Mouse (Mus musculus): ENCODE data around the gene Cwc25. TPM values are rescaled to one million over a fixed set of nuclear protein-coding genes. Genes with fewer than 3 reads are reported as not detected.

Cwc25 gene
- 21.5 and 22.4 TPM in 2 replicates for polyA plus RNA-seq (2016; fragmentation: Nextera tagmentation; extraction: Ambion mirVana)

DNA sequence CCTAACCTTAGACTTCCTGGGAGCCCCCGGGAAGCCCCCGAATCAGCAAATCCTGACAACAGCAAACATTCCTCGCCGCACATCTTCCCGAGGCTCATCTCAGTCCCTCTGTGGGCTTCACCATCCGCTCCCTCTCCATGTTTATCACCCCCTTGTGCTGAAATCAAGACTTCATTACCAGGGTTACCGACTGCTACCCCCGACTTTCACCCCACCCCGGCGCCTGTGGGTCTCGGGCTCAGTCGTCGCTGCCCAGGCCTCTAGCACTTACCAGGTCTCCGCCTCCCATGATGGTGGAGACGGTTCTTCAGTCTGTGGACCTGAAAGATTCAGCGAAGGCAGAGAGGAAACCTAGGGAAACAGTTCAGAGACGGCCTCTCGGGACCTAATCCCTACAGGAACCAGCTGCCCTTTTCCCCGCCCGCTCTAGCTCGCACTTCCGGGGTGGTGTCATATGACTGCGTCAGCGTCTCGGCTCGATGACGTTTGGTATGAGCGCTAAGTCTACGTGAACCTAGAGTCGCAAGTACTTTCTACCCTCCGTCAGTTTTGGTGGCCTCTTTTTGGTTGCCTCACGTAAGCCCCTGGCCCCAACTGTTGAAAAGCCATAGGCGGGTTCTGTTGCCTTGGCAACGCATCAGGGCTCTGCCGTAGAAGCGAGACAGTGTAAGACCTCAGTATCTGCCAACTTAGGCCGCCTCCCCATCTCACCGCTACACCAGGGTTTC, at the start of gene Cwc25:
TSS of gene Cwc25 (minus strand) at position 403 of the 728 bp plus-strand sequence.
- peak within 1 kb of the TSS; percentile 85 for H3K27ac ChIP-seq
- no peaks in the 10 kb centered on the region for H3K9me3 ChIP-seq
- no peaks in the 10 kb centered on the region for H3K27me3 ChIP-seq
- H3K36me3 ChIP-seq (replicated peaks), result peaks cover 28% of the 10 kb centered on the region
- H3K4me1 ChIP-seq, result peaks cover 21% of the 10 kb centered on the region
- peak within 1 kb of the TSS; percentile 92 for H3K4me3 ChIP-seq (replicated peaks)
- WGBS, result 1% methylated on average over 38 of the region's 38 CpGs
- peak within 1 kb of the TSS; percentile 92 for H3K4me2 ChIP-seq
- ATAC-seq (ENCODE audit: low FRiP score), result peak; percentile 93
- peak within 1 kb of the TSS; percentile 92 for H3K9ac ChIP-seq

DNA sequence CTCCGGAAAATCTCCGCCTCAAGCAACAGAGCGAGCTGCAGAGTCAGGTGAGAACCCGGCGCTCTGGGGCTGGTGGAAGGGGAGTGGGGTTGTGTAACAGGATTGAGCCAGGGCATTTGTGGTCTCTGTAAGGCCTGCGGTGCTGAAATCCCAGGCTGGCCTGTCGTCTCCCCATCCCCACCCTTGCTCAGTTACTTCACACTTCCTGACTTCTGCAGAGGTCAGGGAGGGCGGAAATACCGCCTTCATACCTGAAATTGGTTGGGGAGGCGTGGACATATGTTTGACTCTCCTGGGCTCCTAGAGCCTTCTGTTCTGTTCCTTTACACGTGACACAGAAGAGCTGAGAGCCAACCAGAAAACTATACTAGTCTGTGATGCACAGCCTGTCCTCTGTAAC, 49.4 kb upstream of the Cwc25 start:
- ATAC-seq (ENCODE audit: low FRiP score), result no peak
- H3K9me3 ChIP-seq, result no peaks in the 10 kb centered on the region
- H3K27ac ChIP-seq, result peak overlapping the region; percentile 27
- peaks cover 26% of the 10 kb centered on the region for H3K36me3 ChIP-seq (replicated peaks)
- H3K4me1 ChIP-seq, result peaks cover 86% of the 10 kb centered on the region
- no peak overlapping the region for H3K4me3 ChIP-seq (replicated peaks)
- no peak overlapping the region for H3K4me2 ChIP-seq
- no peaks in the 10 kb centered on the region for H3K27me3 ChIP-seq
- WGBS, result 72% methylated on average over 11 of the region's 11 CpGs
- no peak overlapping the region for H3K9ac ChIP-seq

GRCm38 (mm10) chr11:97813746-97814515, 47.6 kb upstream of the Cwc25 start:
- H3K4me1 ChIP-seq, result peaks cover 97% of the 10 kb centered on the region
- no peaks in the 10 kb centered on the region for H3K27me3 ChIP-seq
- no peaks in the 10 kb centered on the region for H3K9me3 ChIP-seq
- peaks cover 25% of the 10 kb centered on the region for H3K36me3 ChIP-seq (replicated peaks)
- no peak overlapping the region for H3K4me3 ChIP-seq (replicated peaks)
- H3K9ac ChIP-seq, result no peak overlapping the region
- no peak for ATAC-seq (ENCODE audit: low FRiP score)
- WGBS, result 86% methylated on average over 17 of the region's 17 CpGs
- H3K27ac ChIP-seq, result peak overlapping the region; percentile 93
- H3K4me2 ChIP-seq, result no peak overlapping the region

DNA sequence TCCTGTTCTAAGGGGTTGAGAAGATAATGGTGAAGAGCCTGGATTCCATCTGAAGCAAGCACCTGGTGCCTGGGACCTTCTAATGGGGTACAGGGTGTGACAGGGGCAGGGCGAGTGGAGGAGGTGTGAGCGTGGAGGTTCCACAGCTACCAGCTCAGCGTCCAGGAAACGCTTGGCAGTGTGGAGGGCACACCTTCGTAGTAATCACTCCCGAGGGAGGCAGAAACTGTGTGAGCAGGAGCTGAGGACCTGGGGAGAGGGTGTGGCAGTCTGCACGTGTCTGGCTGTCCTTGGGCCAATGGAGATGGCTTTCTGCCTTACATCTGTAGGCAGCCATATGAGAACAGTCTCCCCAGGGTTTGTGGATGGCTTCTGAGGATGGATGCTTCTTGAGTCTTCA, 46.7 kb upstream of the Cwc25 start:
- H3K36me3 ChIP-seq (replicated peaks), result peaks cover 34% of the 10 kb centered on the region
- peaks cover 97% of the 10 kb centered on the region for H3K4me1 ChIP-seq
- WGBS, result 33% methylated on average over 7 of the region's 7 CpGs
- peak overlapping the region; percentile 49 for H3K4me2 ChIP-seq
- H3K9ac ChIP-seq, result peak overlapping the region; percentile 44
- H3K4me3 ChIP-seq (replicated peaks), result peak overlapping the region; percentile 15; the same call in 1 of the 2 replicates
- H3K27me3 ChIP-seq, result no peaks in the 10 kb centered on the region
- peak overlapping the region; percentile 93 for H3K27ac ChIP-seq
- peak; percentile 30; the same call in 1 of the 2 replicates for ATAC-seq (ENCODE audit: low FRiP score)
- H3K9me3 ChIP-seq, result no peaks in the 10 kb centered on the region

- no peaks in the 10 kb centered on the region for H3K9me3 ChIP-seq
- H3K9ac ChIP-seq, result peak overlapping the region; percentile 44
- peak overlapping the region; percentile 15 for H3K4me3 ChIP-seq (replicated peaks)
- H3K27ac ChIP-seq, result peak overlapping the region; percentile 93
- H3K4me2 ChIP-seq, result peak overlapping the region; percentile 49
- H3K4me1 ChIP-seq, result peaks cover 98% of the 10 kb centered on the region
- no peaks in the 10 kb centered on the region for H3K27me3 ChIP-seq
- peak; percentile 89 for ATAC-seq (ENCODE audit: low FRiP score)
- WGBS, result 21% methylated on average over 3 of the region's 3 CpGs
- H3K36me3 ChIP-seq (replicated peaks), result peaks cover 39% of the 10 kb centered on the region
Measured at GRCm38 (mm10) chr11:97812491-97812921, 46.1 kb upstream of the Cwc25 start.

- Histone ChIP-seq H3K4me2 (peak overlapping the region; percentile 49), H3K4me3 (replicated peaks) (peak overlapping the region; percentile 15; the same call in 1 of the 2 replicates), H3K9me3 (no peaks in the 10 kb centered on the region), H3K4me1 (peaks cover 96% of the 10 kb centered on the region), H3K36me3 (replicated peaks) (peaks cover 46% of the 10 kb centered on the region), H3K27me3 (no peaks in the 10 kb centered on the region), H3K27ac (peak overlapping the region; percentile 93), H3K9ac (peak overlapping the region; percentile 44)
- 24% methylated on average over 12 of the region's 13 CpGs for WGBS
- ATAC-seq (ENCODE audit: low FRiP score), result peak; percentile 36
Measured at GRCm38 (mm10) chr11:97811569-97812362, 45.4 kb upstream of the Cwc25 start.

DNA sequence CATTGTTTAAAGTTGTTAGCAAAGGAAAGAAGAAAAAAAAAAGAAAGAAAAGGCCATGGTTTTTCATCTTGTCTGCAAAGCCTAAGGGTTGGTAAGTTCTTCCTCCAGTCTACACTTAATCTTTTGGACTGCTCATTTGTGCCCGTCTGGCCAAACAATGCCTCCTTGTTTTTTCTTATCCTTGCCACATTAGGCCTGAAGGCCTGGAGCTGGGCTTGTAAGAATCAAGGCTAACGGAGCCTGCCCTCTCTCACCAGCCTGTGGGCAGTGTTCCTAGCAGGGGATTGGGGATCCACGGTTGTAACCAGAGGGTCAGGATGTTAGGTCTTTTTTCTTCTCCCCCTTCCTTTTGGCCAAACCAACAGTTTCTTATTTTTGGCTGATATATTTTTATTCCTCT, 44.6 kb upstream of the Cwc25 start:
- 10% methylated on average over 3 of the region's 3 CpGs for WGBS
- ATAC-seq (ENCODE audit: low FRiP score), result no peak
- Histone ChIP-seq H3K9me3 (no peaks in the 10 kb centered on the region), H3K36me3 (replicated peaks) (peaks cover 46% of the 10 kb centered on the region), H3K4me3 (replicated peaks) (no peak overlapping the region), H3K9ac (peak overlapping the region; percentile 44; the same call in 1 of the 2 replicates), H3K27ac (peak overlapping the region; percentile 93), H3K27me3 (no peaks in the 10 kb centered on the region), H3K4me1 (peaks cover 96% of the 10 kb centered on the region), H3K4me2 (no peak overlapping the region)

DNA sequence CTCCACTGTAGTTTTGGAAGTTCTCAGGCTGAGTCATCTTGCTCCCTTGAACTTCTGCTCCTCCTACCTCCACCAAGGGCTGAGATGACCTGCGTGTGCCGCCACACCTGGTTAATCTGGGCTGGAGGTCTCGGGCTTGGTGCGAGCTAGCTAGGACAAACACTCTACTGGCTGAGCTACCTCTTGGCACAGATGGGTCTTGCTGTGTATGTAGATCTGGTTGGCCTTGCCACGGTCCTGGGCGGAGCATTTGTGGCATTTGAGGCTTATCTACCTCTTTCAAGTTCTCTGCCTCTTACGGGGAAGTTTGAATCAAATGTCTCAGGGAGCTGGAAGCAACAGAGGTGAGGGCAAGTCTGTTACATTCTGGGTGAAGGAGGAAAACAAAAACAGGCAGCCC, 44.0 kb upstream of the Cwc25 start:
- Histone ChIP-seq H3K4me2 (no peak overlapping the region; the same call in 1 of the 2 replicates), H3K9ac (peak overlapping the region; percentile 29; the same call in 1 of the 2 replicates), H3K36me3 (replicated peaks) (peaks cover 40% of the 10 kb centered on the region), H3K9me3 (no peaks in the 10 kb centered on the region), H3K4me3 (replicated peaks) (no peak overlapping the region), H3K27ac (peak overlapping the region; percentile 19; the same call in 1 of the 2 replicates), H3K4me1 (peaks cover 96% of the 10 kb centered on the region), H3K27me3 (no peaks in the 10 kb centered on the region)
- 83% methylated on average over 7 of the region's 7 CpGs for whole genome bisulfite sequencing
- ATAC-seq (ENCODE audit: low FRiP score), result no peak

- Histone ChIP-seq H3K36me3 (replicated peaks) (peaks cover 36% of the 10 kb centered on the region), H3K4me3 (replicated peaks) (no peak overlapping the region), H3K27ac (0 out of 2 replicates have a peak overlapping the region, but pooled peaks have one; percentile 51), H3K9me3 (no peaks in the 10 kb centered on the region), H3K4me2 (no peak overlapping the region), H3K4me1 (peaks cover 96% of the 10 kb centered on the region), H3K27me3 (no peaks in the 10 kb centered on the region), H3K9ac (no peak overlapping the region)
- 77% methylated on average over 7 of the region's 7 CpGs for whole genome bisulfite sequencing
- ATAC-seq (ENCODE audit: low FRiP score), result no peak
Measured at GRCm38 (mm10) chr11:97809235-97810121, 43.1 kb upstream of the Cwc25 start.

DNA sequence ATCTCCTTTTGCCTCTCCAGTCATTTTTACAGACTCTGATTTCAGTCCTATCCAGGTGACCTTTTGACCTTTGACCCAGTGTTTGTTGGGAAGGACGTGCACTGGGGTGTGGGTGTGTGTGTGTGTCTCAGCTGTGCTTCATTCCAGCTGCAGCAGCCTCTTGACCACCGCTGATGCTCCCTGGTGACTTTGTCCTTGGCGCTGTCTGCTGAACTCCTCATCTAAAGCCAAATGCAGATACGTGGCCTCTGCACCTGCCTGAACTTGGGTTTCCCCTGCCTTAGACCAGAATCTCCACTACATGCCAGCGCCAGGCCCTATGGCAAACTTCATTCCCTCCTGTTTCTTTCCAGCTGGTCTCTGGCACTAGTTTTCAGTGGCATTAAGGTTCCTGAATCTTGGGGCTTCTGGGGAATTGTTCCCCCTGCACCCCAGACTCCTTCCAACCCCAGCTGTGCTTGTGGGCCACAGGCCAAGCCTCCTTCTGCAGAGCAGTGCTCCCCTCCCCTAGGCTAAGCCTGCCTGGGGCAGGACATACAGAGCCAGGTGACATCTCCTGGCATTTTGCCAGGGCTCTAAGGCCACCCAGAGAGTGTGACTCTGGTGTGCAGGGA, 42.4 kb upstream of the Cwc25 start:
- WGBS, result 53% methylated on average over 5 of the region's 5 CpGs
- H3K9me3 ChIP-seq, result no peaks in the 10 kb centered on the region
- ATAC-seq (ENCODE audit: low FRiP score), result no peak
- H3K36me3 ChIP-seq (replicated peaks), result peaks cover 32% of the 10 kb centered on the region
- no peak overlapping the region for H3K4me2 ChIP-seq
- peaks cover 96% of the 10 kb centered on the region for H3K4me1 ChIP-seq
- H3K27me3 ChIP-seq, result no peaks in the 10 kb centered on the region
- H3K4me3 ChIP-seq (replicated peaks), result no peak overlapping the region
- no peak overlapping the region for H3K9ac ChIP-seq
- peak overlapping the region; percentile 51 for H3K27ac ChIP-seq

DNA sequence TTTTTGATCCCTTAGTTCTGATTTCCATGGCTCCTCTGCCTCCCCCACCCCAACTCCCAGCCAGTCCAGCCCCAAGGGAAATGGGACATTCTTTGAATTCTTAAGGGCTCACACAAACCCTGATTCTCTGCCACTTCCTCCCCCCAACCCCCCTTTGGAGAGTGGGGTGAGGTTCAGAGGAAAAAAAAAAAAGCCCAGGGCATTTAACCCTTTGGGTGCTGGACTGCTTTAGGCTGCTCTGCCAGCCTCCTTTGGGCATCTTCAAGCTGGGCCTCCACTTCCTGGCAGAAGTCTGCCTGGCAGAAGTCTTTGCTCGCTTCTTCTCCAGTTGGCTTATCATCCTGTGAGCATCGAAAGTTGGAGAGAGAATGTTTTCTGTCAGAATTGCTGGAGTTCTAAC, 41.7 kb upstream of the Cwc25 start:
- Histone ChIP-seq H3K9ac (no peak overlapping the region), H3K27ac (peak overlapping the region; percentile 51), H3K27me3 (no peaks in the 10 kb centered on the region), H3K4me2 (no peak overlapping the region), H3K9me3 (no peaks in the 10 kb centered on the region), H3K4me1 (peaks cover 92% of the 10 kb centered on the region), H3K4me3 (replicated peaks) (no peak overlapping the region), H3K36me3 (replicated peaks) (peaks cover 30% of the 10 kb centered on the region)
- no peak for ATAC-seq (ENCODE audit: low FRiP score)
- WGBS, result 62% methylated on average over 2 of the region's 2 CpGs

Data from forebrain, embryonic 12.5 days (tissue).